Mouse (Mus musculus) G1E (cell line): ENCODE results near the gene Stpg2. TPM values are rescaled to one million over a fixed set of nuclear protein-coding genes. Genes with fewer than 3 reads are reported as not detected.

ENCODE experiments used
- ATAC-seq: 2 replicates; pipeline ENCODE4 v1.8.0; 2016; ENCODE audit warnings: mild to moderate bottlenecking; ENCODE audit not compliant: insufficient number of reproducible peaks, poor library complexity, low FRiP score, severe bottlenecking; ENCODE audit errors: extremely low read depth
- DNase-seq: peaks from one replicate; pipeline ENCODE4 v3.0.0; 2012; ENCODE audit warnings: low spot score
- H3K27me3 ChIP-seq: 2 replicates; pipeline ENCODE4 v1.6.1; 2012; ENCODE audit warnings: mild to moderate bottlenecking, low read length, inconsistent platforms; ENCODE audit not compliant: insufficient read depth
- H3K36me3 ChIP-seq: replicated peaks from 2 replicates; pipeline ENCODE3; 2012; ENCODE audit warnings: mild to moderate bottlenecking, inconsistent platforms
- H3K4me1 ChIP-seq: 2 replicates; pipeline ENCODE4 v1.6.1; 2012; ENCODE audit warnings: low read depth, low read length, inconsistent platforms, mixed read lengths; ENCODE audit not compliant: insufficient read depth
- H3K4me3 ChIP-seq: 2 replicates; pipeline ENCODE4 v1.5.1; 2012; ENCODE audit warnings: low read depth, mild to moderate bottlenecking, inconsistent platforms, low read length, moderate library complexity, mixed read lengths
- H3K9me3 ChIP-seq: replicated peaks from 2 replicates; pipeline ENCODE4 v1.6.1; 2012; ENCODE audit warnings: inconsistent platforms
- CTCF ChIP-seq: IDR thresholded peaks from 2 replicates; pipeline ENCODE4 v1.5.1; 2012; ENCODE audit warnings: low read depth, low read length, inconsistent platforms, mixed read lengths
- GATA1 ChIP-seq: IDR thresholded peaks from 2 replicates; pipeline ENCODE4 v1.6.1; 2012; ENCODE audit warnings: borderline replicate concordance, low read length, inconsistent platforms, mixed read lengths
- GATA2 ChIP-seq: IDR thresholded peaks from 2 replicates; pipeline ENCODE4 v1.6.1; 2012; ENCODE audit warnings: low read depth, low read length, inconsistent platforms, borderline replicate concordance
- POLR2AphosphoS5 ChIP-seq: IDR thresholded peaks from 2 replicates; pipeline ENCODE4 v1.6.1; 2012; ENCODE audit warnings: low read depth, low read length, inconsistent platforms; ENCODE audit not compliant: insufficient replicate concordance
- TAL1 ChIP-seq: conservative IDR thresholded peaks from 2 replicates; pipeline ENCODE4 v1.6.1; 2012; ENCODE audit warnings: low read depth, low read length, inconsistent platforms, mixed read lengths
- polyA plus RNA-seq: library from polyadenylated mRNA; stranded (reverse); fragments of >175 nt; gene quantifications from 2 replicates; pipeline ENCODE4 v1.2.3, GENCODE M21; 2012
- total RNA-seq, 2 experiments: library from RNA; stranded (forward) in 1 of 2; stranded (reverse) in 1 of 2; fragments of 200-1000 nt in 1 of 2; fragments of >200 nt in 1 of 2; fragmentation: Nextera tagmentation in 1 of 2; gene quantifications; 2 replicates each; pipeline ENCODE4 v1.2.3; 2014 to 2017

Gene Stpg2
- total and polyA plus RNA-seq, 3 experiments: not detected

- TF ChIP-seq GATA2 (no peak), CTCF (no peak), POLR2AphosphoS5 (no peak), TAL1 (no peak), GATA1 (no peak)
- Histone ChIP-seq H3K36me3 (no peaks in the 10 kb centered on the region), H3K4me3 (no peak overlapping the region), H3K27me3 (no peaks in the 10 kb centered on the region), H3K4me1 (peaks cover 5% of the 10 kb centered on the region; the same call in 1 of the 2 replicates), H3K9me3 (no peaks in the 10 kb centered on the region)
- ATAC-seq: no peak
- no peak for DNase-seq
These were observed 533.9 kb downstream of the Stpg2 start for GRCm38 (mm10) chr3:139739388-139739787.

Other genes with a start within 250 kb of the Stpg2 start
- gene Rap1gds1, start 130.5 kb upstream of the Stpg2 start, total RNA-seq (2014; fragmentation: Nextera tagmentation): 71.0 and 74.9 TPM in 2 replicates
- 32.2 and 35.4 TPM in 2 replicates for gene Rap1gds1, start 130.5 kb upstream of the Stpg2 start, total RNA-seq (2017)
- 8.5 and 11.3 TPM in 2 replicates for gene Rap1gds1, start 130.5 kb upstream of the Stpg2 start, polyA plus RNA-seq